Mouse (Mus musculus) kidney, embryonic 15.5 days (tissue): ENCODE results near the gene Nt5e. TPM values are rescaled to one million over a fixed set of nuclear protein-coding genes. Genes with fewer than 3 reads are reported as not detected.

ENCODE experiments used
- ATAC-seq: fragments of 200-750 bp; cut with Nextera tagmentation; replicated peaks from 2 replicates; pipeline ENCODE4 v1.8.0; 2017; ENCODE audit warnings: moderate TSS enrichment; ENCODE audit not compliant: low FRiP score
- H3K27ac ChIP-seq: fragments of 300-500 bp; sonication (generic); 2 replicates; pipeline ENCODE4 v1.5.1; 2015; ENCODE audit warnings: mild to moderate bottlenecking, inconsistent platforms
- H3K27me3 ChIP-seq: fragments of 300-500 bp; sonication (generic); 2 replicates; pipeline ENCODE4 v1.6.1; 2015; ENCODE audit warnings: inconsistent platforms
- H3K36me3 ChIP-seq: fragments of 300-500 bp; sonication (generic); 2 replicates; pipeline ENCODE4 v1.6.1; 2015; ENCODE audit warnings: inconsistent platforms
- H3K4me1 ChIP-seq: fragments of 300-500 bp; sonication (generic); 2 replicates; pipeline ENCODE4 v1.6.1; 2015; ENCODE audit warnings: inconsistent platforms
- H3K4me2 ChIP-seq: fragments of 300-500 bp; sonication (generic); 2 replicates; pipeline ENCODE4 v1.6.1; 2015; ENCODE audit warnings: moderate library complexity, mild to moderate bottlenecking, inconsistent platforms
- H3K4me3 ChIP-seq: fragments of 300-500 bp; sonication (generic); replicated peaks from 2 replicates; pipeline ENCODE4 v1.5.1; 2015; ENCODE audit warnings: mild to moderate bottlenecking, inconsistent platforms
- H3K9ac ChIP-seq: fragments of 300-500 bp; sonication (generic); 2 replicates; pipeline ENCODE4 v1.6.1; 2015; ENCODE audit warnings: mild to moderate bottlenecking, inconsistent platforms
- H3K9me3 ChIP-seq: fragments of 300-500 bp; sonication (generic); replicated peaks from 2 replicates; pipeline ENCODE4 v1.6.1; 2016; ENCODE audit warnings: inconsistent platforms
- WGBS: fragments of 180-500 bp; shearing (Covaris S2); methylation state at CpG from one replicate; pipeline ENCODE4 v1.1.7; 2015; ENCODE audit warnings: mixed read lengths; 5-methylcytosine and 5-hydroxymethylcytosine counted together
- polyA plus RNA-seq: library from polyadenylated mRNA; unstranded; fragments of >200 nt; fragmentation: Nextera tagmentation; extraction: Ambion mirVana; gene quantifications from 2 replicates; pipeline ENCODE4 v1.2.1, GENCODE M21; 2015

The Nt5e gene
- polyA plus RNA-seq, 1 experiment from 2014 or later, result 3.6 TPM

DNA sequence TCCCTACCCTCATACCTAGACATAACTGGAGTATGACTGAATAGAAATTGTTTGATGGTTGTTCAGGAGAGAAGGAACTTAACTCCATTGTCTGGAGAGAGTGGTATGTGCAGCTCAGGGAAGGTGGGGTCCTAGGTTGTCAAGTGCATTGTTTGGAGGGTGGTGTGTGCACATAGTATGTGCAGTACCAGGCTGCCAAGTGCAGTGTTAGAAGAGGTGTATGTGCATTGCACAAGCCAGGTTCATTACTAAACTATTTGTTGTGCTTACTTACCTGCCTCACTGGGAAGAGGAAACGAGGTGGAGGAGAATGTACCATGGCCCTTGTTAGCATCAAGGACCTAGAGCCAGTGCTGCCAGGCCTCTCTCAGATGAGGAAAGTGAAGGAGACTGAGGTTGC, 23.3 kb downstream of the Nt5e start:
- no peak for ATAC-seq
- WGBS, result 79% methylated on average over 1 of the region's 1 CpGs
- no peak overlapping the region for H3K9ac ChIP-seq

DNA sequence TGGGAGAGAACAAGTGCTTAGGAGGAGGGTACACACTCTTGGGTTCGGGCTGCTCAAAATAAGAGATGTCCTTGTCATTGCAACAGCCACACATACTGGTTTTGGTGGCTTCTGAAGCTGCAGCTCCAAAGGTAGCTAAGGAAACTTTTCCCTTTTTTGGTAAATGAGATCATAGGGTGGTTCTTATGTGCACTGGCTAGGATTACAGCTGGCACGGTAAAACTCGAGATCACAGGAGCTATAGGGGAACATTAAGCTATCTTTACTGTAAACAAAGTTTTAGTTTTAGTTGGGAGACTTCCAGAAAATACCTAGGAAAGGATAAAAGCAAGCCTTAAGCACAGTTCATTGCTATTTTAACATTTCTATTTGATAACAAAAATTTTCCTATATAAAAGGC, 24.2 kb downstream of the Nt5e start:
- no peak overlapping the region for H3K9ac ChIP-seq
- no peaks in the 10 kb centered on the region for H3K36me3 ChIP-seq
- H3K27me3 ChIP-seq, result no peaks in the 10 kb centered on the region
- H3K27ac ChIP-seq, result no peak overlapping the region
- WGBS, result 47% methylated on average over 3 of the region's 3 CpGs
- no peak overlapping the region for H3K4me3 ChIP-seq
- H3K4me2 ChIP-seq, result no peak overlapping the region
- no peak for ATAC-seq
- H3K4me1 ChIP-seq, result no peaks in the 10 kb centered on the region
- no peaks in the 10 kb centered on the region for H3K9me3 ChIP-seq

More for the DNA sequence above, 23.3 kb downstream of the Nt5e start:
- no peak overlapping the region for H3K27ac ChIP-seq
- no peaks in the 10 kb centered on the region for H3K4me1 ChIP-seq
- H3K27me3 ChIP-seq, result no peaks in the 10 kb centered on the region
- no peaks in the 10 kb centered on the region for H3K36me3 ChIP-seq
- H3K9me3 ChIP-seq, result no peaks in the 10 kb centered on the region
- no peak overlapping the region for H3K4me3 ChIP-seq
- no peak overlapping the region for H3K4me2 ChIP-seq

DNA sequence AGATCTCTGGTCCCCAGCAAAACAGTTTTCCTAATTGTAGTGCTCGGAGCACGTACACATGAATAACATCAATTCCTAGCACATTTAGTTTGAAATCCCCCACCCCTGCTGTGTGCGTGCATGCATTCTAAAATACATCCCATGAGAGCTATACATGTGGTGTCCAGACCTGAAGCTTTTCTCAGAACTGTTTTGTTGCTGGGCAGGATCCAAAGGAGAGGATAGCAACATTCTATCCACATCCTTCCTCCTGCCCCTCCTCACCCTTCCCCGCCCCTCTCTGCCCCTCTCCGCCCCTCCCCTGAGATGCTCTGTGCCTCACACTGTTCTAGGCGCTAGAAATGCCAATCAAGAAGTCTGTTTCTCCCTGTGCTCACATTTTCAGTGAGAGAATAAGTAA, 25.7 kb downstream of the Nt5e start:
- Histone ChIP-seq H3K9ac (no peak overlapping the region), H3K36me3 (no peaks in the 10 kb centered on the region), H3K9me3 (no peaks in the 10 kb centered on the region), H3K4me3 (no peak overlapping the region), H3K4me2 (no peak overlapping the region), H3K27ac (no peak overlapping the region), H3K4me1 (no peaks in the 10 kb centered on the region), H3K27me3 (no peaks in the 10 kb centered on the region)
- 67% methylated on average over 6 of the region's 6 CpGs for WGBS
- ATAC-seq, result no peak

DNA sequence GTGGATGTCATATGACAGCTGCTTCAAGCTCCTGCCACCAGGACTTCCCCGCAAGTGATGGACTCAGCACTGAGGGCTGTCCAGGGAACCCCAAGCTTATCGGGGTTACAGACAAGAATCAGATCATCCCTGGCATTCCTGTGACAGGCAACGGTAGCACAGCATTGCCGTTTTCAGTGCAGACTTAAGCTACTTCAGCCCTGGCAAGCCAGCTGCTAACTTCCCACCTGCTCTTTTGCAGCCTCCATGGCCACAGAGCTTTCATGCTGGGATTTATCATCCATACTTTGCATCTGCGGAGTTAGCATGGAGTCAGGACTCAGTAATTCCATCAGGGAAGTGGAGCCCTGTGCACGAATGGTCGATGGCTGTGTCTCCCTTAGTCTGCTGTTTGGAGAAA, 26.5 kb downstream of the Nt5e start:
- 91% methylated on average over 7 of the region's 7 CpGs for WGBS
- Histone ChIP-seq H3K4me3 (no peak overlapping the region), H3K9me3 (no peaks in the 10 kb centered on the region), H3K27ac (no peak overlapping the region), H3K27me3 (no peaks in the 10 kb centered on the region), H3K4me2 (no peak overlapping the region), H3K9ac (no peak overlapping the region), H3K4me1 (no peaks in the 10 kb centered on the region), H3K36me3 (no peaks in the 10 kb centered on the region)
- ATAC-seq, result no peak

DNA sequence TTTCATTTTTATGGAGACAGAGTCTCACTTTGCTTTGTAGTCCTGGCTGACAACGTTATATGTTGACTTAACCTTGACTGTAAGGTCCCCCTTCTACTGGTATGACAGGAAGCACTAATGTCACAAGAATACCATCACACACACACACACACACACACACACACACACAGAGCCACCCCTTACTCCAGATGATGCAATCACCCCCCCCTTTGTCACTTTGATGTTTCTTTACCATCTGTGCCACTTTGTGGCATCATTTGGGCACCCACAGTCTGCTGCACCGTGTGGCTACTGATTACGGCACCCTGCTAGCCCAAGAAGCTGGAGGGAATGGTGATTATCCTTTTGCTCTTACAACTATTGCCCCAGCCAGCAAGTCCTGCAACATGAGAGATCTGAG, 30.2 kb downstream of the Nt5e start:
- Histone ChIP-seq H3K9ac (no peak overlapping the region), H3K36me3 (no peaks in the 10 kb centered on the region), H3K4me3 (no peak overlapping the region), H3K27ac (no peak overlapping the region), H3K27me3 (no peaks in the 10 kb centered on the region), H3K4me1 (no peaks in the 10 kb centered on the region), H3K4me2 (no peak overlapping the region), H3K9me3 (no peaks in the 10 kb centered on the region)
- 29% methylated on average over 3 of the region's 3 CpGs for WGBS
- no peak for ATAC-seq

DNA sequence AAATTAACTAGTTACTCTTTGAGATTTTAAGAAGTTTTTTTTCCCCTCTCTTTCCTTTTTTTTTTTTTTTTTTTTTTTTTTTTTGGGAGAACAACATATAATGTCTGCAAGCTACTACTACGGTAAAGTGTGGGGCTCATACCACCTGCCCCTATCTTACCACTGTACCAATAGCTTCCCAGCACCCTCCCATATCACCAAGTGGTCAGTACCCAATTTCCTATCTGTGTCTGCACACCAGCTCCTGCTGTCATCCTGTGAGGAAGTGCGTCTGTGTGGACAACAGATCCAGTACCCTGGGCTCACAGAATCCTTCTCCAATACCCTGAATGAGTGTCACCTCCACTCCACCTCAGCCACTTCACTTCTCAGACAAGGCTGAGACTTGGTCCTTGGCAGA, 32.1 kb downstream of the Nt5e start:
- no peaks in the 10 kb centered on the region for H3K27me3 ChIP-seq
- no peak overlapping the region for H3K4me3 ChIP-seq
- no peak overlapping the region for H3K9ac ChIP-seq
- H3K36me3 ChIP-seq, result no peaks in the 10 kb centered on the region
- 83% methylated on average over 2 of the region's 2 CpGs for WGBS
- H3K9me3 ChIP-seq, result no peaks in the 10 kb centered on the region
- no peak overlapping the region for H3K4me2 ChIP-seq
- no peak overlapping the region for H3K27ac ChIP-seq
- no peak for ATAC-seq
- no peaks in the 10 kb centered on the region for H3K4me1 ChIP-seq

DNA sequence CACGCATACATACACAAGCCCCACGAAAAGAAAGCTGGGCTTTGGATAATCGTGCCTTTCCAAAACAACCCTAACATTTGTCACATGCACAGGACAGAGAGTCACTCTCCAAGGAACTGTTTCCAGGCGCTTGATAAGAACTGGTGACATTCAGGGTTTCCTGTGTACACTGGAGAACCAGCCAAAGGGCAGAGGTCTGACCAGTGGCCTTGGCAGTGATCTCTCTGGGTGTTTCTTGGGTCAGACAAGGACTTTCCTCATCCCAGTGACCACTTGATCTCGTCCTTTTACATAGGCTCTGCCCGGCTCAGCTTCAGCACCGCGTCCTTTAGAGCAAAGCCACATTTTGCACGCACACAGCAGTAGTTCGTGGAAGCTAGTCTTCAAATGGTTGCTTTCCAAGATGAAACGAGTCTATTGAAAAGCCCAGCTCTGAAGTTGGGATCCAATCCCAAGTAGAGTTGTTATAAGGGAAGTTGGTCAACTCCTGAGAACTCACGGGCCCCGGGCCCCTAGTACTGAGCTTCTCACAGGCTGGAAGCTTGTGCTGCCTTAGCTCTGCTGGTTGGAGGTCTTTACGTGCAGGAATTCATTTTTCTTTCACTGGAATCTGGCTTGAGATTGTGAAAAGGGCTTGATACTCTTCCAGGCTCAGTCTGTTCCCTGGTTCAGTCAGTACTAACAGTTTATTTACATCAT, 34.4 kb downstream of the Nt5e start:
- no peak overlapping the region for H3K4me3 ChIP-seq
- H3K4me2 ChIP-seq, result no peak overlapping the region
- H3K9ac ChIP-seq, result no peak overlapping the region
- H3K4me1 ChIP-seq, result no peaks in the 10 kb centered on the region
- no peaks in the 10 kb centered on the region for H3K9me3 ChIP-seq
- no peak for ATAC-seq
- no peaks in the 10 kb centered on the region for H3K36me3 ChIP-seq
- no peak overlapping the region for H3K27ac ChIP-seq
- H3K27me3 ChIP-seq, result no peaks in the 10 kb centered on the region
- 75% methylated on average over 14 of the region's 14 CpGs for WGBS

DNA sequence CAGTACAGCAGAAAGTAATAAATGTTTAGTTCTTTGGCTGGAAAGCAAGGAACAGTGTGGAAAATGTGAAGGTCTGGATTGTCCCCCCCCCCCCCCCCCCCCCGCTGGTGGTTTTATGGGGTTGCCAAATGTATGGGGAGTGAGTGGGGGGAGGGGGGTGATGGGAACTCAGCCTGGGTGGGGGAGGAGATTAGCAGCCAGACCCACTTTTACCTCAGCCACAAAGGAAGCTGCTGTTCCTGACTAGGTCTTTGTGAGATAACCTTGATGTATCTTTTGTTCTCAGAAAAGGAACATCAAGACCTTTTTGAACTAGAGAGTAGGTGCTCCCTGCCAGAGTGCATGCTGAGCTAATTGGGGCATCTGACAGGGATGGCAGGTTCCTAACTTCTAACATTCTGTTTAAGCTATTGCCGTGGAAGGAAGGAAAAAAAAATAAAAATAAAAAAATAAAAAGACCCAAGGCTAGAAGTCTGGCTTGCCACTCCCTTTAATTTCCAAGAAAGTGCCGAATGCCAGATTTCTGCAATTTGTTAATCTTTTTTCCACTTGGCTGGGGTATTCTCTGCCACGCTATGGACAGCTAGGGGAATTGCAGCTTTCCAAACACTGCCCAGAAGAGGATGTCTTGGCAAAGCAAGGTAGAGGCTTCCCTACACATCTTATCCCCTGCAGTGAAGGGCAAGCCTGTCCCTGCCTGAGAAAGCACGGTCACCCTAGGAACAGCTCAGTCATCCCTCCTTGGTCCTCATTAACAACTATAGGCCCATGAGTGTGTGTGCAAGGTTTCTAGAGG, 35.3 kb downstream of the Nt5e start:
- Histone ChIP-seq H3K36me3 (no peaks in the 10 kb centered on the region), H3K4me2 (no peak overlapping the region), H3K27me3 (no peaks in the 10 kb centered on the region), H3K4me3 (no peak overlapping the region), H3K4me1 (no peaks in the 10 kb centered on the region), H3K9ac (no peak overlapping the region), H3K27ac (no peak overlapping the region), H3K9me3 (no peaks in the 10 kb centered on the region)
- ATAC-seq, result no peak
- whole genome bisulfite sequencing, result 29% methylated on average over 5 of the region's 5 CpGs

DNA sequence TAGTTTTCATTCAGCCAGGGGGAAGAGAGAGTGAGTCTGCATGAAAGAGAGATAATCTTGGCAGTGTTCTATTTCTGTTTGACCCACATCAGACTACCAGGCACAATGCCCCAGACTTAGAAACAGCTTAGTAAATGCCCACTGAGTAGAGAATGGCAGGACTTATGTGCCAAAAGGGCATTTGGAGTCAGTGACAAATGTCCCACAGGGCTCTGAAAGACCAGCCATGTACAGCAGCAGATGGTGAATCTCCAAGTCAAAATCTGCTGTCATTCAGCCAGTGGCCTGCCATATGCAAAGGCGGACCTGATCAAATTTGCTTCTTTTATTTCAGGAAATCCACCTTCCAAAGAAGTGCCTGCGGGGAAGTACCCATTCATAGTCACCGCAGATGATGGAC, 36.1 kb downstream of the Nt5e start:
- Histone ChIP-seq H3K27me3 (no peaks in the 10 kb centered on the region), H3K36me3 (no peaks in the 10 kb centered on the region), H3K4me3 (no peak overlapping the region), H3K27ac (no peak overlapping the region), H3K9ac (no peak overlapping the region), H3K4me2 (no peak overlapping the region), H3K9me3 (no peaks in the 10 kb centered on the region), H3K4me1 (no peaks in the 10 kb centered on the region)
- 91% methylated on average over 3 of the region's 3 CpGs for WGBS
- no peak for ATAC-seq

DNA sequence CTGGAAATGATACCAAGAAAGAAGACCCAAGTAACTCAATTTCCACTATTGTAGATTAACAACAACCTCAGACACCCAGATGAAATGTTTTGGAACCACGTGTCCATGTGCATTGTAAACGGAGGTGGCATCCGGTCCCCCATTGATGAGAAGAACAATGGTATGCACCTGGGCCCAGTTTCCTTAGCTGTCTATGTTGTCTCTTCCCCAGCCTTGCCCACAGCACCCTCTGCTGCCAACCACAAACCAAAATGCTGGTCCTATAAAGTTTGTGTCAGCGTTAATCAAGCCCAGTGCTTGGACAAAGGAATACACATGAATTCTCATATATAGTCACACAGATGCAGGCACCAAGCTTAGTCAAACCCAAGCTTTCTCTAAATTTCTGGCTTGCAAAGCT, 39.3 kb downstream of the Nt5e start:
- H3K4me3 ChIP-seq, result no peak overlapping the region
- no peak for ATAC-seq
- H3K9ac ChIP-seq, result no peak overlapping the region
- H3K4me1 ChIP-seq, result no peaks in the 10 kb centered on the region
- H3K27me3 ChIP-seq, result no peaks in the 10 kb centered on the region
- WGBS, result 91% methylated on average over 4 of the region's 4 CpGs
- H3K4me2 ChIP-seq, result no peak overlapping the region
- H3K36me3 ChIP-seq, result no peaks in the 10 kb centered on the region
- H3K9me3 ChIP-seq, result no peaks in the 10 kb centered on the region
- no peak overlapping the region for H3K27ac ChIP-seq

DNA sequence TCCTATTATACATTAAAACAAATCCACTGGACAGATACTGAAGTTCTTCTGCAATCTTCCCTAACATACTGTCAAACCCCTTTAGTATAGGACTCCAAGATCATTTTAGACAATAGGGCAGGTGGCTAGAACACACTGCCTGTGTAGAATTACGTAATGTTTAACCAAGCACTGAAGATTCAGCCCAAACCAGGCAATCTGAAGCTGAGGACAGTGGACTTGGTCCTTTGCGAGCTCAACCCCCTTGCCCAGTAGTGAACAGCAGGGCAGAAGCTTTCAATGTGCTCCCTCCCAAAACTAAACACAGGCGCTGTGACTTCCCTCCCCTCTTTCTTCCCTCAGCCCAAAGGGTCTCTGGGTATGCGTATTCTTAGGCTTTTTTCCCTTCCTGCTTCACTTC, 39.8 kb downstream of the Nt5e start:
- no peak overlapping the region for H3K4me2 ChIP-seq
- no peaks in the 10 kb centered on the region for H3K9me3 ChIP-seq
- H3K4me1 ChIP-seq, result no peaks in the 10 kb centered on the region
- 89% methylated on average over 4 of the region's 4 CpGs for WGBS
- no peak overlapping the region for H3K4me3 ChIP-seq
- ATAC-seq, result peak; percentile 68; the same call in 1 of the 2 replicates
- H3K27me3 ChIP-seq, result no peaks in the 10 kb centered on the region
- H3K9ac ChIP-seq, result no peak overlapping the region
- H3K27ac ChIP-seq, result no peak overlapping the region
- no peaks in the 10 kb centered on the region for H3K36me3 ChIP-seq

DNA sequence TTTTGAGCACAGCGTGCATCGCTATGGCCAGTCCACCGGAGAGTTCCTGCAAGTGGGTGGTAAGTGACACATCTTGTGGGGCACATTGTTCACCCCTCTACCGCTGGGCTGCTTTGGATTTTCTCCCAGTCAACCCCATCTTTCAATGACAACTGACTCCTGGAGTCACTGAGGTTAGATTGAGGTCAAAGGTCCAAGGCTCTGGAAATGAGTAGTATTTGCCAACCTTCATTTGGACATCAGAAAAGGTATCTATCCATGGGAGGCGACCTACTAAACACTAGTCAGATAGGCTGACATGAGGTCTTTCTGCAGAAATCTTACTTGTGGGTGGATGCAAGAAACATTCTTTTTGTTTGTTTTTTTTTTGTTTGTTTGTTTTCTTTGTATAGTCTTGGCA, 40.3 kb downstream of the Nt5e start:
- ATAC-seq, result no peak
- Histone ChIP-seq H3K27me3 (no peaks in the 10 kb centered on the region), H3K9ac (no peak overlapping the region), H3K27ac (no peak overlapping the region), H3K4me2 (no peak overlapping the region), H3K36me3 (no peaks in the 10 kb centered on the region), H3K4me3 (no peak overlapping the region), H3K4me1 (no peaks in the 10 kb centered on the region), H3K9me3 (no peaks in the 10 kb centered on the region)
- WGBS, result 92% methylated on average over 5 of the region's 5 CpGs
